Mouse (Mus musculus): ENCODE results near the gene Gm42906. TPM values are rescaled to one million over a fixed set of nuclear protein-coding genes. Genes with fewer than 3 reads are reported as not detected.

Gene Gm42906
- total RNA-seq, 1 experiment from 2014 or later: 1.9 TPM

DNA sequence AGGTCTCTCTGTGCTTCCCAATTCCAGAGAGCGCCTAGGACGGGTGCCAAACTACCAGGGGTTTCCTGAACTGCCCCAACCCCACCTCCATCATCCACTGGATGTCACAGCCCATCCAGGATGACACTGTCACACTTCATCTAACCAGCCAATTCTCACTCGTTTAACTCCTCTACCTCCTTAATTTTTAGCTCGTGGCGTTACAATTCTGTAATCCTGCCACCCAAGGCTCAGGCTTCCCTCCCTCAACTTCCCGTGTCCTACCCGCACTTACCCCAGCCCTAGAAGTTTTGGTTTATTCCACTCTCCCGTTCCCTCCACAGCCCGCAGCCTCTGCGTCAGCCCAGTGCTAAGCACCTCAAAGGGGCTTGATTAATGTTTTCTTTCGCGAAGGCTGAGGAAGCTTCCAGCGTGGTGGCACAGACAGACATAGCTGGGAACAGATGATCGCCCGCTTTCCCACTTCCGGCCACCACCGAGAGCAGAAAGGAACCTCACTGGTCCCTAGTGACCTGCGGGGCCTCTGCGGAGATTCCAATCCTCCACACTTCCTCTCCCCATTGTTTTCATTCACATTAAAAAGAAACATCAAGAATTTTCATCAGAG lies 319.6 kb downstream of the Gm42906 start:
- no peak for DNase-seq

DNA sequence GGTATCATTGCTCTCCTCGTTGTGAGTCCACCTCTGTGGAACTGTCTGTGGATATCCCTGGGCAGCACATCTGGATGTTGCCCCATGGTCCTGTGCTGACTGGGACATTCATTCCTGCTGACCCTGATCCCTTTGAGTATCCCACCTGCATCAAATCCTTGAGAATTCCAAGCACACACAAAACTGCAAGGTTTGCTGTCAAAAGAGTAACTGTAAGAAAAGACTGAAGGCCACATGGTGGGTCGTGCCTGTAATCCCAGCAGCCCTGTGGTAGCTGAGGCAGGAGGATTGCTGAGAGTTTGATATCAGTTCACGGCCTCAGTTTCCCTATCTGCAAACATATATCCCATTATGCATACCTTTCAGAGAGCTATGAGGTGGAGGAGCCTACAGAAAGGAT lies 321.1 kb downstream of the Gm42906 start:
- DNase-seq: no peak

DNA sequence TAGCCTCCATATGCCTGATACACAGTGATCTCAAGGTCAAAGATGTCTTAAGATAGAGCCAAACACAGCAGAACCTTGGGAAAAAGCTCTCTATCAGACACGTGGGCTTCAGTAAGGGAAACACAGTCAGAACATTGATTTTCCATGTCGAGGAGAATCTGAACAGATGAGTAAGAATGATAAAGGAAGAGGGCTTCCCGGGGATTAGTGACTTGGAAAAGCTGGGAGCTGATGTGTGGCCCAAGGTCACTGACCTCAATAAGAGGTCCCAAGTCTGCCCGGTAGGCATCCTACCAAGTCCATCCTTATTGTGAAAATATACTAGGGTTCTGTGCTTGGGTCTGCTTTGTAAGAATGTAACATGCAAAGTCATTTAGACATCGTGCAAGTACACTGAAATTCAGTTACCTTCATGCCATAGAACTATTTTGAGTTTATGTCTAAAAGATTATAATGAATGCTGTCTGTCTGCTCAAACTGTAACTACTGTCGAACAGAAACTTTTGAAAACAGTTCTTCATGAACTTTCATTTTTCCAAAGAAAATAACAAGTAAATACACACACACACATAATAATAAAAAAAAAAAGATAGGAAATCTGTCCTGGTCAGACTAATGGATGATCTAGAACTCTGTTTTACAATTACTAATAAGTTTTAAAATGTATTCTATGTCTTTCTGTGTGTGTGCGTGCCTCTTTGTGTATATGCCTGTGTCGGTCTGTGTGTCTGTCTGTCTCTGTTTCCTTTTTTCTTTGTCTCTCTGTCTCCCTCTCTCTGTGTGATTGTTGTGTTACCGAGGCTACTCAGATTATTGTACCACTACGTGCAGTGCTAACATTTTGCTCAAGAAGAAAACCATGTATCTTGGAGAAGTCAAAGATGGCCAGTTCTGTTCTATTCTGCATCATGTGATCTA lies 322.6 kb downstream of the Gm42906 start:
- DNase-seq: no peak

DNA sequence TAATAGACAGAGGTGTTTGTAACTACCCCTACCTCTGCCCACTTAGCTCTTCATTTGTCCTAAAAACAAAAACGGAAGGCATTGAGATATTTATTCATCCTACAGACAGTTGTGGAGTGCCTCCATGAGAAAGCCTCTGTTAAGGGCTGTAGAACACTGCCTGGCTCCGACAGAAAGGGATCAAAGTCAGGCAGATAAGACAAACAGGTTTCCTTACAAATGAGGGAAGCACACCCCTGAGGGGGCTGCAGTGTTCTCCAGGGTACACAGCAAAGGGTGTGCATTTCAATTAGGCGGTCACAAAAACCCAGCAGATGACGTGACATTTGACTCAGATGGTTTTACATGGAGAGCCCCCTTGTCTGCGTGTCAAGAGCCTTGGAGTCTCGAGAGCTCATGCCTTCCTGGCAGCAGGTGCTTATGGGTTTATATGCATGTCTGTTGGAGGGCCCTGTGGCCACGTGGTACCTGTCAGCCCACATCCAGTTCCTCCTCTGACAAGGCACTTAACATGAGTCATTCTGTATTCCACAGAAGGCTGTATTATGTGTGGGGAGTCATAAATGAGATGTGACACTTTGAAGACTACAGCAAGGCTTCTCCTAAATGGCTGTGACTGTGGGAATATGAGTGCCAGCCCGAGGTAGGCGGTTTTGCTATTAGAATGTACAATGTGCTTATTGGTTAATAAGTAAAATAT lies 323.5 kb downstream of the Gm42906 start:
- no peak for DNase-seq

DNA sequence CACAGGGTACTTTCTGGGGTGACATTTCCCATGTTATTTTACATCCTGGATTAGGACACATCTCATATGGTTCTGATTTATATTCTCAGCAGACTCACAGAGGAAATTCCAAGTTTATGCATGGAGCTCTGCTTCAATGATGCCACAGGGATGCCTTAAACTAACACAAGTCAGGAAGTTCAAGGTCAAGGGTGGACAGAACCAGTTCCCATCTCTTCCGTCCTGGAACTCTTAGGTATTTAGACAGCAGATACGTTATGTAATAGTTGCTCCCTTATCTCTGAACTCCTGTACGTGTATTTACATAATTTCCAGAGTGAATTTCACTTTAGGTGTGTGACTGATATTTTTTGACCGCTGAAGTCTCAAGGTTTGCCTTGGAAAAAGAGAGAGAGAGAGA lies 324.7 kb downstream of the Gm42906 start:
- no peak for DNase-seq

DNA sequence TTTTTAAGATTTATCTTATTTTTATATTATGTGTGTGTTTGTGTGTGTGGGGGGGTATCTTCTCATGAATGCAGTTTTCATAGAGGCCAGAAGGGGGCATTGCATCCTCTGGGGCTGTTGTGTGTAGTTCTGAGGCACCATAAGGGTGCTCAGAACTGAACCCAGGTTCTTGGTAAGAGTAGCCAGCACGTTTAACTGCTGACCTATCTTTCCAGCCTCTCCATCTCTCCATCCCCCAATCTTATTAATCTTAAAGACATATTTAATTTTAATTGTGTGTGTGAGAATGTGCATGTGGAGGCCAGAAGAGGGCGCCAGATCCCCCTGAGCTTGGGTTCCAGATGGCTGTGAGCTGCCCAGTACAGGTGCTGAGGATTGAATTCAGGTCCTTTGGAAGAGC lies 325.7 kb downstream of the Gm42906 start:
- DNase-seq: peak; percentile 9

DNA sequence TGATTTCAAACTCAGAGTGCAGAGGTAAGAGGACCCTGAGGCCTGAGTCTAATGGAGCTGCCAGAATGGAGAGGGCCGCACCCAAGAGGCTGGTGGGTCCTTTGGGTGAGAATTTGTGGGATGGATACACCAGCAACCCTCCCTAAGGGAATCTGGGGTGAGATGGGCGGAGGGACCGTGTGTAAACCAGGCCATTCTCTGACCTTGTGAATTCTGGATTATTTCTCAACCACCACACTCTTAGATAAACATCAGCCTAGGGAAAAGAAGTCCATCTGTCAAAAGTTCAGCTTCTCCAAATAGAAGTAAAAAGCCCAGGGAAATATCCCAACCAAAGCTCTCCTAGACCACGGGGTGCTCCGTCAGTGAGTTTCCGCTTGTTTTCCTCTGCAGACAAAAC lies 332.0 kb downstream of the Gm42906 start:
- no peak for DNase-seq

DNA sequence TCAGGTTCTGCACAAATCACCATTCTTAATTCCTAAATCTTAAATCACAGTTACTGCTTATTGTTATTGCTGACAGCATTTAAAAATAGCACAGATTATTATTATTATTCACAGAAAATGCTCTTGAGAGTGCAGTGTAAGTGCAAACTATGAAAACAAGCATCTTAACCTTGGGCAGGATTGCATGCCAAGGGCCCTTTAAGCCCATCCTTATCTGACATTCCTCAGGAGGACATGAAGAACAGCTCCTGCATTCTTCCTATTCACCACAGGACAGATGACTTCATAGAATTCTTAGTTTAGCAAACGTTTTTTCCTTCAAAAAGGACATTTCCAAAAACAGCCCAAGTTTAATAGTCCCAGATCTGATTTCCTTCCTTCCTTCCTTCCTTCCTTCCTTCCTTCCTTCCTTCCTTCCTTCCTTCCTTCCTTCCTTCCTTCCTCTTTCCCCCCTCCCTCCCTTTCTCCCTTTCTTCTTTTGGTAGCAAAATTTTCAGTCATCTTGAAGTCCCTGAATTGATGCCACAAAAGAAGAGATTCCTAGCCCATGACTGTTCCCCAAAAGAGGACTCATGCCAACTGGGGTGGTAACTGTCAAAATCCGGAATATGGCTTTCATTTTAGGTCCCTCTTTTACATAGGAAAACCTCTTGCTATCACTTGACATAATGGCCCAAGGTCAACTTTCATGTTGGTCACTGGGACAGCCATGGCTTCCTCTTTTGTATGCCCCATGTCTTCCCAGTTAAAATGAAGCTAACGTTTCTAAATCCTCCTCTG lies 334.9 kb downstream of the Gm42906 start:
- no peak for DNase-seq

DNA sequence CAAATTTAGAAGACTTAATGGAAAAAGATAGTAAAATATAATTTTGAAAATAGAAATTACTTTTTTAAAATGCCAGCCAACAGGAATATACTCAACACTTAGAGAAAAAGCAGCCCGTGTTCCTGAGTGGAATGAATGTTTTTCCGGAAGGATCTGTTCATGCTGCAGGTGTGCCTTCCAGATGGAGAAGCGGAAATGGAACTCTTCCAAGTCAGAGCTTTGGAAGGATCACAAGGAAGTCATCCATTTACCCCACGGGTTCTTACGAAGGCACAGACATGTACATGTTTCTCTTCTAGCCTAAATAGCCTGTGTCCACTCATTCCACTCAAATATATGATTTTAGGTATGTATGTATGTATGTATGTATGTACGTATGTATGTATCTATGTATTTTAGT lies 337.0 kb downstream of the Gm42906 start:
- DNase-seq: no peak

DNA sequence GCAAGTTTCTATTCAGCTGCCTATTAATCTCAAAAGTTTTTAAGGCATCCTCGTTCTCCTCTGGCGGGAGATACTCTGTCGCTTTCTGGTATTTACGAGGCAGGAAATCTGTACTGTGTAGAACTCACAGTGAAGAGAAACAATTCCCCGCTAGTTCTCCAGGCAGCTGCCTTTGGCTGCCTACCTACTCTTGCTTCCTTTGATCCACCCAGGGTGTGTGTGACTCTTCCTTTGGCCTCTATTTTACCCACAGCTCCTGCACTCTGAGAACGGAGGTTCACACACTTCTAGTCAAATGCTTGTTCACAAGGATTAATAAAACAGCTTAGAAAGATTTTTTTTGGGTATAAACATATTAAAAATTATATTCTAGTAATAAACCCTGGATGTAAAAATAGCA lies 338.8 kb downstream of the Gm42906 start:
- no peak for DNase-seq

DNA sequence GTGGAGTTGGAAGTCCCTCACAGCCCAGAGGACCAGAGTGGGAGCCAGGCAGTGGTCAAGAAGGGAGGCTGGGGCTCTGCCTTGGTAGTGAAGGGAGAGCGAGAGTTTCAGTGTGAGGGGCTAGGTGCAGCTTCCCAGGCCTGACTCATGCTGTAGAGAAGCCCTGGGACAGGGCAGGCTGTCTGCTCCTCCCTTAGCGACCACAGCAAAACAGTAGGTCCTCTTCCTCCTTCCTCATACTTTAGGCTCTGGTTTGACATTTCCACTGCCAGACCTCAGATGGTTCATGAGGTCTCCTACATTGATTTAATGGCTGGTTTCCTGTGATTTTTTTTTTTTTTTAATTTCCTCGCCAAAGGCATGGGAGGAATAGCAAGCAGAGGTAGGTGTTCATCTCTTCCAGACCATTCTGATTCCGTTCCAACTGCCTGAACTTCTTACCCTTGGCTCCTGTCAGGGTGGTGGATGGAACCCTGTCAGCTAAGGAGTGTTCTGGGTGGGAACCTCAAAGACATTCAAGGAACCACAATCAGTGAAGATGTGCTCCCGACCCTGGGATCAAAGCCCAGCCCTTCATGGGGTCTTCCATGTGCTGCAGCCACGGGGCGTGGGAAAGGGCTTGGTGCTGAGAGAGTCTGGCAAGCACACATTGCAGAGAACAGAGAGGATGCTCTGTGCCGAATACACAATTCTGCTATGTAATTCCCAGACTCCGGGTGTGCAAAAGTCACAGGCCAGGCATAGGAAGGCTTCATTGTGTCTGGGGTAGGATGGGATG lies 341.3 kb downstream of the Gm42906 start:
- no peak for DNase-seq

DNA sequence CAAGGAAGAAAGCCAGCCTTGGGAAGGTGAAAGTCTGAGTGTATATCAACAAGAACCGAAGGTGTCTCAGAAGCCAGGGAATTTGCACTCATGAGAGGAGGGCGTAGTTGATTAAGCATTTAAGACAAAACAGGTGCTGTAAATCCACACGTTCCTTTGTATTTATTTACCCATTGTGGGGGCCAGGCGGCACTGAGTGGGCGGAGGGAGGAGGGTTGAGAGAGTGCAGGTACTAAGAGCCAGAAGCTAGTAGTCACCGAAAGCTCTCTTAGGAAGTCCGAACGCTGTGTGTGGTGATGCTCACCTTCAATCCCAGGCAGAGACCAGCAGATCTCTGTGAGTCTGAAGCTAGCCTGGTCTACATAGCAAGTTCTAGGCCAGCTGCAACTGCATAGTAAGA lies 342.2 kb downstream of the Gm42906 start:
- DNase-seq: no peak

DNA sequence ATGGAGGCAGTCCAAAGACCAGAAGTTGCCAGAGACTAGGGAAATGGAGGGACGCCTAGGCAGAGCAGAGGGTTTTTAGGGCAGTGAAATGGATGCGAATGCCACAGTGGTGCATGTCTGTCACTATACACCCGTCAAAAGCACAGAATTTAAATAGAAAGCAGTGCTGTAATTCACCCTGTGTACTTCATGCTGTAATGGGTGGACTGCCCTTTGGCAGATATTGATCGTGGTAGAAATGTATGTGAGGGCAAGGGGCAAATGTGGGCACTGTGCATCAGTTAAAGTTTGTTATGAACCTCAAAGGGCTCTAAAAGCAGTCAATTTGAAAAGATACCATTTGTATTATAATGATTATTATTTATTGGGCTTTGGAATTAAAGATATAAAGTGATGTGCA lies 347.7 kb downstream of the Gm42906 start:
- no peak for DNase-seq

DNA sequence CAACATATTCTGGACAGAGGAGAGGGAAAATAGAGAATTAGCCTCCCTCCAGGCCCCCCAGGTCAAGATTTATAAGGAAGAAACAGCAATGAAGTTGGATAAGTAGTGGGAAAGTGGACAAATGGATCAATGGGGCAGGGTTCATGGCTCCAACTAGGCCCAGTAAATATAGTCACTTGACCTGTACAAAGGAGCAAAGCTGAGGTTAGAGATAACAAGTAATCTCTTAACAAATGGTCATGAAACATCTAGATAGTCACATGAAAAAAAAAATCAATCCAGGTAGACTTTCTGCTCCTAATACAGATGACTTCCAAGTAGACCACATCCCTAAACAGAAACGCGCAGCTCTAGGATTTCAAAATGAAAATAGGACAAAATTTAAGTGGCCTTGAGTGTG lies 350.0 kb downstream of the Gm42906 start:
- no peak for DNase-seq

DNA sequence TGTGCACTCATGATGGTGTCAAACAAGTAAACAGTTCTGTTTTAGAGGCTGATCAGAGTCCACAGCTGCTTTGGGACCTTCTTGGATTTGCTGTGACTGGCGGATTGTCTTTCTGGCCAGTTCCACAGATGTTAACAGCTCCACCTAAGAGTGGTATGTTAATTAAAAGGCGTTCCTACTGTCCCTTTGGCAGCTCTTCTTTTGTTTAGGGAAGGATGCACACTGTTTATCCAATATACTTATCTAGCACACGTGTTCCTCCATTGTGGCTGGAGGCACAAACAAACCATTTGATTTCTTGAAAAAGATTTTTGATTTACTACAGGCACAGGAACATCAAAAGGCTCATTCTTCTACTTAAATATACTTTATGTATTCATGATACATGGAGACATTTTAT lies 351.0 kb downstream of the Gm42906 start:
- DNase-seq: no peak

DNA sequence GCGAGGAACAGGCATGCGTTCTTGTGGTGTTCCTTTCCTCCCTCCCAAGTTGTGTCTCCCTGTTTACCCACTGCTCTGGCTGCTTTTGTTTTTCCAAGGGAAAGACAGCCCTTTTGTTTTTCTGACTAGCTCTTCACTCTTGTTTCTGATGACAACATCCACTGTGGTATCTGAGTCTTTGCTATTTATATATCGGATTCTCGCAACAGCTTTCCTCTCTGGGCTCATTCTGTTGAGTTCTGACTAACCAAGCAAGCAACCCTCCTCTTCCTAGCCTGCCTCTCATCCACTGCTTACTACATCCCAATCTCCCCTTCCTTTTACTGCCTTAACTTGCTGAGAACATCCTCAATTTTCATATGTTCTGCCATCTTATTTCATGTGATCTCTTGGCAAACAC lies 353.7 kb downstream of the Gm42906 start:
- DNase-seq: no peak

DNA sequence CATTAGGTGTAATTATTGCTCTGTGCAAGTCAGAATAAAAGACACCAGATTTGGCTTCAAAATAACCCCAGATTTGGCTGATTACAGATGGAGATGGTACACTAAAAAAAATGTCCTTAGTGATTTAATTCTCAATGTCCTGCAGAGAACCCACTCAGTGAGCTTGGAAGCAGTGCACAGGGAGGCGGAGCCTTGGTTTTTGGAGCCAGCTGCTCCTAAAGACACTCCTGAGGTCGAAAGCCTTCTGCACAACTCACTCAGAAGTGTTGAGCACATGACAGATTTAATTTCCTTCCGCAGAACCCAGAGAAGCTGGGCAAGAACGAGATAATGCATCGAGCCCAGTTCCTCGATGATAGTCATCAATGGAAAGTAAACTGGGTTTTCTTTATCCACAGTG lies 356.5 kb downstream of the Gm42906 start:
- DNase-seq: no peak

DNA sequence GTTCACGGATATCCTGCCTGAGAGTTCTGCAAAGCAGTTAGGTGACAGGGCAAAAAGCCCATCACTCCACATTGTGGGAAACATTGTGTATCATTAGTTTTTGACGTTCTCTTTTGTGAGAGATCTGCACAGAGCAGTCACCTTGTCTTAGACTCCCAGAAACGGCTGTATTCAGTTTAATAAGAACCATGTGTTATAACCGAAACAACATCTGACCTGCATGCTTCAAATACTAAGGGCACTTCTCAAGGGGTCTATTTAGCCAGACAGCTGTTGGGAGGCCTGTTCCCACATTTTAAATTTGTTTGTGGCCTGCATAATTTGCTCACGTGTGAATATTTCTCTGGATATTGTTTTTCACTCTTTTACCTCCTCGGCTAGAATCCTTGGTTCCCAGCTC lies 357.1 kb downstream of the Gm42906 start:
- DNase-seq: no peak

DNA sequence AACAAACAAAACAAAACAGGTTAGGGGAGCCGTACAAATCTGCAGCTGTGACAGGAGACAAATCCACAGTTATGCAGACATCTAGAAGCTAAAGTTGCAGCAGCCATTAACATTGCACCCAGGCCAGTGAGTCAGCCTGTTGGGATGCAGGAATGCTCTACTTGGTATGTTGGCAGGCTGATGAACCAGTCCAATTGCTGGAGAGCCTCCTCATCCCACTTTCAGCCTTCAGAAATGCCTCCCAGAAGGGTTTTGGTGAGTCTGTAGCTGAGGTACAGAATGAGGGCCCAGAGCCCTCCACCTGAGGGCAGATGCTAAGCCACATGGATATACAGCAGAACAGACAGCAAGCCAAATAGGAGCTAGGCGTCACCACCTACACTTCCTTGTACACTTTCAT lies 358.4 kb downstream of the Gm42906 start:
- DNase-seq: no peak

DNA sequence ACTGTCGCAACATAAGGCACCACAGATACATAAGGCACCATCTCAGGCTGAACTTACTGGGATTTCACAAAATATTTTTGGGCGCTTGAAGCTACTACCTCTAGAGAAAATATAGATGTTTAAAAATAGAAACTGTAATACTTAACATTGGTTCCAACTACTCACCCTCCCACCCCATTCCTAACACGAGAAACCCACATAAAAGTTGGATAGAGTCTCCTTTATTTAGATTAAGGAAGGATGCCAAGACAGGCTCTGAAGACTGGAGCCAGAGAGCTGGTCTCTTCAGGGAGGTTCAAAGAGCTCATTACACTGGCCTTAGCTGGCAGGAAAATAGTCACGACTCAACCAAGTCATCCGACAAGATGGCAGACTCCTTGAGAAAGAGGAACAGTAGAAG lies 361.9 kb downstream of the Gm42906 start:
- no peak for DNase-seq

DNA sequence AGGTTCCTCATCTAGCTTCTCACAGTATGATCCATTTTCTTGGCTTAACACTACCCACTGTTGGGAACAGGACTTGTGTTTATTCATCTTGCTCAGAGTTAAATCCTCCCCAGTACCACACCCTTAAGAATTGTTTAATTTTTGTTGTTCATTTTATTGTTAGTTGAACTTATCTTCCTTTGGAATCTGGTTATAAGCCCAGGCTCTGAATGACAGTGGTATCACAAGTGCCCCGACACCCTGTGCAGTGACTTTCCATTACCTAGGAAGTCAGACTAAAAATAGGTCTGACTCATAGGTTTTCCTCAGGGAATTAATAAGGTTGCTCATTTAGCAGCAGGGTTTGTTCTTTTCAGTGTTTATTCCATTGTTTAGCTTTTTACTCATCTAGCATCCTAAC lies 362.7 kb downstream of the Gm42906 start:
- DNase-seq: no peak

DNA sequence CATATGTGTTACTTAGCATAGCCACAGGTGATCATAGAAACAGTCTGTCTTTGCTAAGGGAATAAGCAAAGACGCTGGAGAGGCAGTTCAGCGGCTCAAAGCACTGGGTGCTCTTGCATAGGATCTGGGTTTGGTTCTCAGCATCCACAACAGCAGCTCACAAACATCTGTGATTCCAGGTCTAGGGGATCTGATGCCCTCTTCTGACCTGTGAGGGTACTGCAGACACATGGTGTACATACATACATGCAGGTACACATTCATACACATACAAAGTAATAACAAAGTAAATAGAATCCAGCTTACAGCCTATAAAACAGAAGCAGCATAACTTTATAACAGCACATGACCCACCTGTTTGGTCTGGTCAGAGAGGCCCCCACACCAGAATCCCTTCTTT lies 366.0 kb downstream of the Gm42906 start:
- DNase-seq: no peak
